Mouse (Mus musculus) erythroblast, embryonic 14.5 days (primary cell): ENCODE results near the gene Rgp1.

Experiments used
- GATA1 ChIP-seq: IDR thresholded peaks from 2 replicates; pipeline ENCODE4 v1.6.1; 2012; ENCODE audit warnings: low read length, inconsistent platforms, mixed read lengths
- TAL1 ChIP-seq: IDR thresholded peaks from 3 replicates; pipeline ENCODE4 v1.6.1; 2012; ENCODE audit warnings: low read length, inconsistent platforms, mixed read lengths

GRCm38 (mm10) chr4:43613060-43613730 lies 34.7 kb downstream of the Rgp1 start:
- TF ChIP-seq TAL1 (no peak), GATA1 (no peak)
